Mouse (Mus musculus): ENCODE data around the gene Mlph.

DNA sequence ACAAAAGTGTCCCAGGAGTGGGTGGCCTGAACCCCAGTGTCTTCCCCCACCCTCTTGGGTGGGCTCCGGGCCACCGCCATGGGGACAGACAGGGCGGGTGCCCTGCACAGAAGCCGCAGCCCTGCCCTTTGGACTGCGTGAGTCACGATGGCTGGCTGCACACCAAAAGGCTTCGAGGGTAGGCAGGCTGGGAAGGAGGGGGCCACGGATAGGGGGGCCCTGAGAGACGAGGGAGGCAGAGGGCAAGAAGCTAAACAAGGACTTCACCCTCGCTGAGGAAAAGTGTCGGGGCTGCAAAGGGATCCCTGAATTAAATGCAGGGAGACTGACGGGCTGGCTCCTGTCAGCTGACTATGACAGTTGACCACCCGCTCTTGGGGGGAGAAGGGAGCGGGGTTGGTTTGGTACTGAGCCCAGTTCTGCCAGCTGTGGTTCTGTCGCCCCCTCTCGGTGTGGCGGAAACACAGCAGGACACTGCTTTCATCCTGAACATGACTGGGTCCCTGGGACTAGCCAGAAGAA is 5.2 kb upstream of the Mlph start:
- no peak for TF ChIP-seq CTCF (IDR thresholded peaks at IDR 0.05; ENCODE audit: low read depth, low read length)
- no peak for TF ChIP-seq POLR2A (IDR thresholded peaks at IDR 0.05; ENCODE audit: borderline replicate concordance, low read depth, low read length)

All from bone marrow macrophage, adult 2 months (primary cell).